Mouse (Mus musculus) left cerebral cortex, adult 8-10 months (tissue): ENCODE results near the gene Ccer1. TPM values are rescaled to one million over a fixed set of nuclear protein-coding genes. Genes with fewer than 3 reads are reported as not detected.
"Not testable (repeated sequence)": the region's sequence is repeated elsewhere in the genome, so short reads cannot be mapped to it uniquely, and the experiment has no call there.

Source experiments
- DNase-seq, 2 experiments: peaks; one replicate each; pipeline ENCODE4 v3.0.0; 2022; ENCODE audit warnings: low spot score in 2 of 2
- total RNA-seq, 4 experiments: library from RNA; stranded (reverse); gene quantifications; 2 replicates each; pipeline ENCODE4 v1.2.4; 2022

Ccer1 gene
- total RNA-seq = not detected

GRCm38 (mm10) chr10:97692913-97693312 lies at the start of gene Ccer1:
TSS of gene Ccer1 (plus strand) at chr10:97693059.
- no peak for DNase-seq

- no peak for DNase-seq
Measured at GRCm38 (mm10) chr10:97643768-97644167, 49.1 kb upstream of the Ccer1 start, which contains the start of gene Epyc. TSS of gene Epyc (plus strand) at chr10:97644068.

GRCm38 (mm10) chr10:97650334-97650733 lies 42.5 kb upstream of the Ccer1 start:
- no peak for DNase-seq

- DNase-seq = no peak
Measured at GRCm38 (mm10) chr10:97659489-97659888, 33.4 kb upstream of the Ccer1 start.

- DNase-seq = no peak
Measured at GRCm38 (mm10) chr10:97668656-97669055, 24.2 kb upstream of the Ccer1 start.

- no peak for DNase-seq
Measured at GRCm38 (mm10) chr10:97670202-97670601, 22.7 kb upstream of the Ccer1 start.

- DNase-seq = no peak
Measured at GRCm38 (mm10) chr10:97673239-97673638, 19.6 kb upstream of the Ccer1 start.

GRCm38 (mm10) chr10:97682981-97683380 lies 9.9 kb upstream of the Ccer1 start:
- no peak for DNase-seq

GRCm38 (mm10) chr10:97687198-97687597 lies 5.7 kb upstream of the Ccer1 start:
- no peak for DNase-seq

GRCm38 (mm10) chr10:97689425-97689824 lies 3.4 kb upstream of the Ccer1 start:
- DNase-seq = no peak

- no peak for DNase-seq
Measured at GRCm38 (mm10) chr10:97693398-97694135, 708 bp downstream of the Ccer1 start.

GRCm38 (mm10) chr10:97702321-97702720 lies 9.5 kb downstream of the Ccer1 start:
- no peak for DNase-seq

GRCm38 (mm10) chr10:97704562-97704961 lies 11.7 kb downstream of the Ccer1 start:
- no peak for DNase-seq

- no peak for DNase-seq
Measured at GRCm38 (mm10) chr10:97712687-97713086, 19.8 kb downstream of the Ccer1 start.

- DNase-seq = no peak
Measured at GRCm38 (mm10) chr10:97714584-97714983, 21.7 kb downstream of the Ccer1 start.

GRCm38 (mm10) chr10:97715289-97715906 lies 22.5 kb downstream of the Ccer1 start:
- DNase-seq = no peak

GRCm38 (mm10) chr10:97717233-97717632 lies 24.4 kb downstream of the Ccer1 start:
- DNase-seq = no peak

- DNase-seq = no peak
Measured at GRCm38 (mm10) chr10:97718021-97718420, 25.2 kb downstream of the Ccer1 start.

GRCm38 (mm10) chr10:97720625-97721024 lies 27.8 kb downstream of the Ccer1 start:
- DNase-seq = no peak

- DNase-seq = no peak
Measured at GRCm38 (mm10) chr10:97722709-97723108, 29.9 kb downstream of the Ccer1 start.

GRCm38 (mm10) chr10:97725929-97726328 lies 33.1 kb downstream of the Ccer1 start:
- no peak for DNase-seq

GRCm38 (mm10) chr10:97726655-97727054 lies 33.8 kb downstream of the Ccer1 start, which contains the start of gene C030005K15Rik:
TSS of gene C030005K15Rik (minus strand) at chr10:97726755.
- DNase-seq = not testable (repeated sequence)
